Mouse (Mus musculus) spleen, postnatal 10 days (tissue): ENCODE results near the gene Rpain.

Experiments
- DNase-seq, 2 experiments: peaks; one replicate each; pipeline ENCODE4 v3.0.0; 2021 to 2022; ENCODE audit warnings: low spot score in 2 of 2

Rpain gene

GRCm38 (mm10) chr11:70982557-70983228 is 12.7 kb downstream of the Rpain start, which contains the start of gene C1qbp:
Gene C1qbp, minus strand, starts transcription at chr11:70983026.
- peak; percentile 94 to 97 for DNase-seq

GRCm38 (mm10) chr11:71001167-71001566 is 31.2 kb downstream of the Rpain start:
- DNase-seq: no peak

GRCm38 (mm10) chr11:71003611-71004315 is 33.8 kb downstream of the Rpain start:
- DNase-seq: peak in 1 of 2 experiments; percentile 62

- peak; percentile 87 to 94 for DNase-seq
Measured at GRCm38 (mm10) chr11:71004316-71004773, 34.3 kb downstream of the Rpain start, which contains the start of gene Dhx33. Gene Dhx33, minus strand, starts transcription at chr11:71004437.

- DNase-seq: no peak
Measured at GRCm38 (mm10) chr11:71005046-71005445, 35.0 kb downstream of the Rpain start.

GRCm38 (mm10) chr11:71007026-71007425 is 37.0 kb downstream of the Rpain start:
- DNase-seq: no peak

- no peak for DNase-seq
Measured at GRCm38 (mm10) chr11:71007831-71008230, 37.8 kb downstream of the Rpain start.

- DNase-seq: no peak
Measured at GRCm38 (mm10) chr11:71008321-71008720, 38.3 kb downstream of the Rpain start.

- no peak for DNase-seq
Measured at GRCm38 (mm10) chr11:71012743-71013142, 42.7 kb downstream of the Rpain start.

- DNase-seq: no peak
Measured at GRCm38 (mm10) chr11:71017051-71017450, 47.0 kb downstream of the Rpain start.

- no peak for DNase-seq
Measured at GRCm38 (mm10) chr11:71018416-71019200, 48.6 kb downstream of the Rpain start.

- DNase-seq: peak; percentile 94 to 97
Measured at GRCm38 (mm10) chr11:71019201-71020068, 49.4 kb downstream of the Rpain start, which contains the start of the genes Mis12 and Derl2. Gene Mis12, plus strand, starts transcription at chr11:71019611. Gene Derl2, minus strand, starts transcription at chr11:71019841.
